Mouse (Mus musculus) right cerebral cortex, adult 18-20 months (tissue): ENCODE results near the gene Ccnl1.

Experiments used
- DNase-seq: peaks from one replicate; pipeline ENCODE4 v3.0.0; 2022; ENCODE audit warnings: mixed read lengths

The Ccnl1 gene

DNA sequence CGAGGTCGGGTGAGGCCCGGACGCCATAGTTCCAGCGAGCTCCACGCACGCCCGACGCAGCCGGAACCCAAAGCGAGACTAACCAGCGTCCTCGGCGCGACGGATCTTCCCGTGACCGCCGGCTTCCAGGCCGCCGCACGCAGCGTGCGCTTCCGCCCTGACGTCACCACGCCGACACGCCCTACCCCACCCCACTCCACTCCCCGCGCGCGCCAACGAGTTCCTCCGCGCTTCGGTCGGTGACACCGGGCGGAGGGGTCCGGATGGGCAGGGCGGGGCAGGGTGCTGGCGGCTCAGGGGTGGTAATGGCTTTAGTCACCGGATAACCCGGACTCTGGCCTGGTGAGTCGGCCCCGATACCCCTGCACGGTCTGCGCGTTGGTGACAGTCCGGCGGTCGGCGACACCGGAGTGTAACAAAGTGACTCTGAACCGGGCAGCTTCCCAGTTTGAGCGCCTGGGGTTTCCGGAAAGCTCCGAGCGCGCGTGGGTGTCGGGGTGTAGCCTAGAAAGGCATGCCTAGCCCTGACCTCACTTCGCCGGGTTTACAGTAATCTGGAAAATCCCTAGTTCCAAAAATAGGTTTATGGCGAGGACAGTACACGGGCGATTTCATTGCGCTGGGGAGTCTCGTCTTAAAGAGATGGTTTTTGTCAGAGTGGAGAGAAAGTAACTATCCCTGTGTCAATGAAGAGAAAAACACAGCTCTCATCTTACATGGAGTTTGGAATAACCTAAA lies at the start of gene Ccnl1:
Gene Ccnl1, minus strand, starts transcription at position 148 of the 738 bp plus-strand sequence.
- peak; percentile 96 for DNase-seq

DNA sequence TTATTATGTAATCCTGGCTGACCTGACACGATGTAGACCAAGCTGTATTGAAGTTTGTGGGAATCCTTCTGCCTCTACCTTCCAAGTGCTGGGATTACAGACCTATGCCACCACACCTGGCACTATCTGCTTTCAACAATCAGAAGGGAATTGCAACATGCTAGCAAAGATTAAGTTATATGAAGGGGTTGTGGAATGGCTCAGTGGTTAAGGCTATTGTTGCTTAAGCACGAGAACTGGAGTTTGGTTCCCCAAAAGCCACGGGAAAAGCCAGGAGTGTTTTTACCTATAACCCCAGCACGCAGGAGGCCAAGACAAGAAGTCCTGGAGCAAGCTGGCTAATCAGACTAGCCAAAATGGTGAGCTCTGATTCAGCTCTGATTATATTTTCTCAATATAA lies 46.9 kb upstream of the Ccnl1 start:
- no peak for DNase-seq

DNA sequence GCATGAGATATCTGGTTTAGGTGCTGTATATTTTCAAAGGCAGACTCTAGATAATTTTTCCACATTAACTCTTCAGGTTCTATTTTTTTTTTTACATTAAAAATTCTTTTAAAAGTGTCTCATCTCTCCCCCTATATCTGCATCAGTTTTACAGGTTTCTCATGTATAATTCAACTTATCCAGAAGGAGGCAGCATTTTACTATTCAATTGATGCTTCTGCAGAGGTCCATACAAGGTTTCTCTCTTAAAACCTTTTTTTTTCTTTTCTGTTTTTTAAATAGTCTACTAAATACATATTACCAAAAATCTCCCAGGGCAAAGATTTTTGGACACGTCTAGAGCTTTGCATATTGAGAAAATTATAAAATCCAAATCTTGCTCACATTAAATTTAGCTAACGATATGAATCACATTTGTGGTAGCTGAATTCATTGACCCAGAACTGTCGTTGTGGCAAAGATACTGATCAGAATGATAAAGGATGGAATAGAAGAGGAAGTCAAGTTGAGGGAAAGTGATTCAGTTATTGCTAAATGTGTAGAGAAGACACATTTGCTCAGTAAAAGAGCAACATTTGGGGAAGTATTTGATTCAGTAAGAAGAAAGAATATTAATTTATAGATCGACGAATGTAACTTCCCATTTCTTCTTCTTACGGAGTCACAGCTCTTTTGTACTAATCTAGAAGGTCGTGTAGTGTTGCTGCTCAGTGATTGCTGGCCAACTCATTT lies 46.3 kb upstream of the Ccnl1 start:
- no peak for DNase-seq

DNA sequence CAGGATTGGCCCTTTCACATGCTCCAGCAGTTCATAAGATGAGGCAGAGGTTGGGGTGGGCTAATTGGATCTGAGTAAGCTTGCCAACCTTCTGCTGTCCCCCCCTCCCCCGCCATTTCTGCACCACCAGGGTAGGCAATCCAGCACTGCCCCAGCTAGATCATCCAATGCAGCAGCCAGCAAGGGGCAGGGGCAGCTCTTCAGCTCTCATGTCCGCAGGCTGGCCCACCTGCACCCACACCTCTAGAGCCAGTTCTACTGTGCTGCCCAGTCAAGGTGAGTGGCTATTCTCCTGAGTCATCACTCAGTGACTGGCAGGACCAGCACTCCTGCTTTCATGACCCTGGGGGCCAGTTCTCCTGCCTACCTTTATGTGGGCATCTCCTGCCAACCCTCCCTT lies 42.4 kb upstream of the Ccnl1 start:
- no peak for DNase-seq

DNA sequence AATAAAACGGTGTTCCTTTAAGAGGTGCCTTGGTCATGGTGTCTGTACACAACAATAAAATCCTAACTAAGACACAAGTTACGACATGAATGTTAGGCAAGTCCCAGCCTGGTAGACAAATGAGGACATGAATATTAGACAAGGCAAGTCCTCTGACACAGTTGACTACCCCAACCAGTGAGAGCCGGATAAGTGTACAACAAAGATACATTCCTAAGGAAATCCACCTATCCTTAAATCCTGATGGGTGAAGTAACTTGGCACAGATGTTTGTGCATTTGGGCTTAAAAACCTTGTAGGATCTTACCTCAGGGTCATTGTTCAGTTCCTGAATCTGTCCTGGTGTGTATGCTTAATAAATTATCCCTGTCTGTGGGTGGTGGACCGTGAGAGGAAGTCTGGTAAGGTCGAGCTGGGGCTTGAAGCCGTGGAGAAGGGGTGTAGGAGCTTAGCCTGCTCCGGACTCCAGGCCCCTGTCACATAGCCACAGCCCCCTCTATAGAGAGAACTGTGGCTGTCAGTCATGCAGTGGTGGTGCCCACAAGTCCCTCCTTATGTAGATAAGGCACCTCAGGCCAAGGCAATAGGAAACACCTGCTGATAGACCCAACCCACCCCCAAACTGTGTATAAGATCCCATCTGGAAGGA lies 39.4 kb upstream of the Ccnl1 start:
- DNase-seq, result no peak

DNA sequence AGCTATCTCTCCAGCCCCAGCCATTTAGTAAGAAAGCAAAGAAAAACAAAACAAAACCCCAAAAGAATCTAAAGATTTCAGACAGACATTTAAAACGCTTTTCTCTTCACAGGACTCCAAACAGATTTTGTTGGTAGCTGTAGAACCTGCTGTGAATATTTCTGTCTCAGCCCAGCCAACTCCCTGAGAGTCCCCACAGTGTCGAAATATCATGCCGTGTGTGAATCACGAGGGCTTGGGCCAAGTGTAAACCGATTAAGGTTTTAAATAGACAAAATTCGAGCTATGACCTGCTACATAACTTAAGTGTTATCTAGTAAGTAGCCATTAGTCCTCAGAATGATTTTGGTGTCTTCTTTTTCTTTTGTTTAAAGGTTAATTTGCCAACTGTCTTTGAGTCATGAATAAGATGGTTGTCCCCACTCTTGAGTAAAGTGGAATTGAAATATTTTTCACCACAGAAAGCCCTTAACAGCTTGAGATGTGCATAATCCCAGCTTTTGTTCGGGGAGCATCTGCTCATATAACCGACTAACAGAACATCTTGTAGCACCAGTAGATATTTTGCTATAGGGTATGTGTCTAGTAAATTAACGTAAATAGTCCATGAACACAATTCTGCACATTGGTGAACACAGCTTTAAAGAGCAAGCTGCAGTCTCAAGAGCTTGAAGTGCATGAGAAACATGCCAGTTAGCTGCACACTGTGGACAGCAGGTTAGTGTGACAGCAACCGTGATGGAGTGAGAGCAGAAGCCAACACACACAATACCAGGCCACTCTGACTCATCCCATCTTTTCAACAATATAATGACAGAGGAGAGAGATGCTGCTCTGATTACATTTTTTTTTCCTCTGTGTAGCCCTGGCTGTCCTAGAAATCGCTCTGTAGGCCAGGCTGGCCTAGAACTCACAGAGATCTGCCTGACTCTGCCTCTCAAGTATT lies 34.6 kb upstream of the Ccnl1 start:
- no peak for DNase-seq

DNA sequence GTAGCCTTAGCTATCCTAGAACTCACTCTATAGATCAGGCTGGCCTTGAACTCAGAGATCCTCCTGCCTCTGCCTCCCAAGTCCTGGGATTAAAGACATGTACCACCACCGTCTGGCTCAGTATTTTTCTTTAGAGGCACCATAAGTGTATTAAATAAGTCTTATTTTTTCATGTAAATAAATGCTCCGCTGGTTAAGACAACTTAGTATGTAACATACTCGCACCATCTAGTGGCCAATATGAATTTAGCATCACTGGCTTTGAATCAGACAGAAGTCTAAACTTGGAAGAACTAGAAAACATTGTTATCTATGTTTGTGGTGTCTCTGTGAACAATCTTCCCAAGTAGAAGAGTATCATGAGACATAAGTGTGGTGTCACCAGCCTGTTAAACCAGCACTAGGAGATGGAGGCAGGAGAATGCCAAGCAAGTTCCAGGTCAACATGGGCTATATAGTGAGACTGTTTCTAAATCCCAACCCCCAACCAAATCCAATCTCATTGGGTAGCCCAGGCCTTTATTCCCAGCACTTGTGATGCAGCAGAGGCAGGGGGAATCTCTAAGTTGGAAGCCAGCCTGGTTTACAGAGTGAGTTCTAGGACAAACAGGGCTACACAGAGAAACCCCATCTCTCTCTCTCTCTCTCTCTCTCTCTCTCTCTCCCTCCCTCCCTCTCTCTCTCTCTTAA lies 33.1 kb upstream of the Ccnl1 start:
- peak; percentile 35 for DNase-seq

DNA sequence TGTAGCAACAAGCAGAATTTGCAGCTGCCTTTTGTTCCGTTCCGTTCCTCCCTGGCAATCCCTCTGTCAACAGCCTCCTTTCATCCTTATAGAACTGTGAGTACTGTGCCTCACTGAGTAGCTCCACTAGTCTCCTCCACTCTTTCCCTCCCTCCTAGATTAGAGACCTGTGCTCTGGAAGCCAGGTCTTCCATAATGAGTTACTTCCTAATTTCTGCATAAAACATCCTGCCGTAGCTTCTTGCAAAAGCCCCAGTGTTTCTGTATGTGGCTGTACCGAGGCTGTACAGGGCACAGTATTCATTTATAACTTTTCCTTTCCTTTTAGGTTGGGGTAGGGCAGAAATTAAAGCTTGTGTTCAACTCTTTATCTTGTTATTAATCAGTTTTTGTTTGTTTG lies 32.5 kb upstream of the Ccnl1 start:
- no peak for DNase-seq

DNA sequence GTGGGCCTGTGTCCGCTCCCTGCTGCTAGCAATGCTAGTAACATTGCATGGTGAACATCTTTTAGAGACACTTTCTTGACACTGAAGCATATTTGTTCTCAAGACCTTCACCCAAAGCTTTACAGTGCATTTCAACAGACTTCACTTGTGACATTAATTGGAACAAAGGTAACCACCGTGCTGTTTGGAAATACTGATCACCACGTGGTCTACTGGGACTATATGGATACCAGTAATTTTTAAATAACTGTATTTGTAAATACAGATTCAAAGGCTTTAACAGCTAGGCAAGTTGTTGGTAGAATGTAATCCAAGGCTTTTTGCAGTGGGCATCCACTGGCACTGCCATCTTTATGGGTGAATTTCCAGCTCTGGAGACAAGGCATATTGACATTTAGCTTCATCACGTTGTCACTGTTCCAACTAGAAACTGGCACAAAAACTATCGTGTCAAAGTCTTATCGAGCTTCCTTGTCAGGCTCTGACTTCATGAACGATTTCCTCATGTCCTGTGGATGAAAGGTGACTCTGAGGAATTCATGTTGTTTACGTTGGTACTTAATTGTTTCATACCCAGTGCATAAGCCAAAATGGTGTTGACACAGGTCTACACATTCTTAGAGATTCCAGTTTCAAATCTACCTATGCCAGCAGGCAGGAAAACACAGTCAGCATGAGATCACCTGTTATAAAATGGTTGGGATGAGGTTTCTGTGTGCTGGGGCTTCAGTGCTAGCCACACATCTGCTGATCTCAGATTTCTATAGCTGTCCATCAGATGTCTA lies 30.9 kb upstream of the Ccnl1 start:
- DNase-seq, result no peak

DNA sequence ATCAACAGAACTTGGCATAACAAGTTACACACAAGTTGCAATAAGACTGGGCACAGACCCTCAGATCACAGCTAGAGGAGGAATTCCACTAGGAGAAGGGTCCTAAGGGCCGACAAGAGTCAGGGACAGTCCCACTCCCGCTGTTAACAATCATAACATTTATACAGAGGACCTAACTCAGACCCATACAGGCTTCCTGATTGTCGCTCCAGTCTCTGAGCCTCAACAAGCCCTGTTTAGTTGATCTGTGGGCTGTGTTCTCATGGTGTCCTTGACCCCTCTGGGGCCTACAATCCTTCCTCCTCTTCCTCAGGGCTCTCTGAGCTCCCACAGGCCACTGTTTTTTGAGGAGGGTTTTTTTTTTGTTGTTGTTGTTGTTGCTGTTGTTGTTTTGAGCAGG lies 18.2 kb upstream of the Ccnl1 start:
- DNase-seq, result no peak

DNA sequence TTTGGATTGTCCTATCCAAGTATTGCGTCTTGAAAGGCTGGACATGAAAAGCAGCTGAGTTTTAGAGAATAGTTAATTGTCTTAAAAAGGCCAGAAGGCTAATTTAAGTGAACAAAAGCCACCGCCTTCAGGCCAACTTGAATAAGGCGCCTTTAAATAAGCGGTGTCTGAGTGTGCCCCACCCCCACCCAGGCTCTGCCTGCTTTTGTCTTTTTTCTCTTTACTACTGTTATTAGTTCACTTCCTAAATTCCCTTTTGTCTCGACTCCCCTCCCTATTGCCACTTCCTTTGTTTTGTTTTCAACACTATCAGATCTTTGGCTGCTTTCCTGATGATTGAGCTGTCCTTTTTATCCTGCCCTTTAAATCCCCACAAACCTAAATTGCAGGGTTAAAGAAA lies 17.3 kb upstream of the Ccnl1 start:
- no peak for DNase-seq

DNA sequence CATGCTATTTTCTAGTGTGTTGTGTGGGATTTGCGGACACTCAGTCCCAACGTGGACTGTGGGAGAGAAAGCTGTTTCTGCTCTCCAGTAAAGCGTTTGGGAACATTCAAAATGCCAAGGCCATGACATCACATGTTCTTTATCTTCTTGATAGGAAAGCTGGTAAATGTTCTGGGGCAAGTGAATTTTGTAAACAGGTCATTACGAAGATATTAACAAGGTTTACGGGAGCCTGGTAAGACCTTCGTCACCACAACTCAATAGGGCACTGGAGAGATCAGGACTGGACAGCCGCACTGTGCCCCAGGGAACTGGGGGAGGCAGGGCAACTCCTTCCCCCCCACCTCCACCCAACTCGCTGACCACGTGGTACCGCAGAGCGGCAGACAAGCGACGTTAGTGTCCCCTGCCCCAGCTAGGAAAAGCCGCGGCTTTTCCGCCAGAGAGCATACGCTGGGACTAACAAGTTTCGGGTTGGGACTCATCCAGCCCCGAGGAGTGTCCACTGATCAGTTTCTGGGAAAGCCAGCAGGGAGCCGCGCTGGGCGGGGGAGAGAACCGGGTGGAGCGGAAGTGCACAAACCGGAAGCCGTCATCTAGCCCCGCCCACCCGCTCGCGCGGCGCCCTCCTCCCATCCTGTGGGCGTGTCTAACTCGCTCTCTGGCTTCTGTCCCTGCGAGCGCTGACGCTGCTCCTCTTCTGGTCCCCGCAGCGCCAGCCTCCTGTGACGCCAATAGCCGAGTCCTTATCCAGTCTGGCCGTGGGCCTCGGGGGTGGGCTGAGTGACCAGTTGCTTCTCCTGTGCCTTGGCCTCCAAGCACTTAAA lies 16.4 kb upstream of the Ccnl1 start:
- DNase-seq, result peak; percentile 99

DNA sequence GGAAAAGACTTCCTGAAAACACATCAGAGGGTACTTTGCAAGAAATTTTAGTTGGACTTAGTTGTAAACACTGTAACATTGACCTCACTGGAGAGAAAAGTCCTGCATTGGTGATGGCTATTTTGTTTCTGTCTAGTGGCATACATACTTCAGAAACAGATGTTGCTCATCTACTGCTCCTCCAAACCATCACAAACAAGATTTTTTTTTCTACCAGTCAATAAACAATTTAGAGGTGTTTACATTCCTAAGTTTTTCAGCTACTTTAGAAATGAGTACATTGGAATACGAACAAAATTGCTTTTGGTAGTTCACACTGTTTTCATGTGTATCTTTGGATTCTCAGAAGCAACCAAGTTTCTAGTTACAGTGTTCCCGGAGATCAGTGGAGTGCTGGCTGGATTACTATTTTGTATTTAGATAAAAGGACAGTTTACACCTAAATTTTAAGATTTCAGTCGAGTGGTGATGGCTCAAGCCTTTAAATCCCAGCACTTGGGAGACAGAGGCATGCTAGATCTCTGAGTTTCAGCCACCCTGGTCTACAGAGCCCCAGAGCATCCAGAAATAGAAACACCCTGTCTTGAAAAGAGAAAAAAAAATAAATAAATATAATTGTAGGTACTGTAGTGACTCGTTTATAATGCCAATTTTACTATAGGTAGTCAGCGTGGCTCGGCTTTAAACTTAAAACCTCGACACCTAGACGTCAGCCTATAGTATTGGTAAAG lies 15.6 kb upstream of the Ccnl1 start:
- no peak for DNase-seq

DNA sequence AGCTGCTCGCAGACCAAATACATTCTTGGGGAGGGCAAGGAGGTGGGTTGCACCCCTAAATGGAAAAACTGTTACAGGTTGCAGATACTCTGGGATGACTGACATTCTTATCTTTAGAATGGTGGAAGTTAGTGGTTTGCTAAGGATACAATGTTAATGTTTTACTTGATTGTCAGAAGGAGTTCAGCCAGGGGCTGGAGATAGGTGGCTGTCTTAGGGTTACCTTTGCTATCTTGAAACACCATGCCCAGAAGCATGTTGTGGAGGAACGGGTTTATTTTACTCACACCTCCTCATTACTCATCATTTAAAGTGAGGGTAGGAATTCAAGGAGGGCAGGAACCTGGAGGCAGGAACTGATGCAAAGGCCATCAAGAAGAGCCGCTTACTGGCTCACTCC lies 11.1 kb upstream of the Ccnl1 start:
- DNase-seq, result no peak

DNA sequence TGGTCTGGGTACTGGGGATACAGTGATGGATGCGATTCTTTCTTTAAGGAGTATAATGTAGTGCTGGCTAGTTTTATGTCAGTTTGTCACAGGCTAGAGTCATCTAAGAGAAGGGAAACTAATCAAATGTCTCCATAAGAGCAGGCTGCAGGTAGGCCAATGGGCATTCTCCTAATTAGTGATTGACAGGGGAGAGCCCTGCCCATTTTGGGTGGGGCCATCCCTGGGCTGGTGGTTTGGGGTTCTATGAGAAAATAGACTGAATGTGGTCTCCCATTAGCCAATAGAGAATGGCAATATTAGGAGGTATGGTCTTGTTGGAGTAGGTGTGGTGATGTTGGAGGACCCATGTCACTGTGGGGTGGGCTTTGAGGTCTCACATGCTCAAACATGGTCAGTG lies 8.3 kb upstream of the Ccnl1 start:
- no peak for DNase-seq

DNA sequence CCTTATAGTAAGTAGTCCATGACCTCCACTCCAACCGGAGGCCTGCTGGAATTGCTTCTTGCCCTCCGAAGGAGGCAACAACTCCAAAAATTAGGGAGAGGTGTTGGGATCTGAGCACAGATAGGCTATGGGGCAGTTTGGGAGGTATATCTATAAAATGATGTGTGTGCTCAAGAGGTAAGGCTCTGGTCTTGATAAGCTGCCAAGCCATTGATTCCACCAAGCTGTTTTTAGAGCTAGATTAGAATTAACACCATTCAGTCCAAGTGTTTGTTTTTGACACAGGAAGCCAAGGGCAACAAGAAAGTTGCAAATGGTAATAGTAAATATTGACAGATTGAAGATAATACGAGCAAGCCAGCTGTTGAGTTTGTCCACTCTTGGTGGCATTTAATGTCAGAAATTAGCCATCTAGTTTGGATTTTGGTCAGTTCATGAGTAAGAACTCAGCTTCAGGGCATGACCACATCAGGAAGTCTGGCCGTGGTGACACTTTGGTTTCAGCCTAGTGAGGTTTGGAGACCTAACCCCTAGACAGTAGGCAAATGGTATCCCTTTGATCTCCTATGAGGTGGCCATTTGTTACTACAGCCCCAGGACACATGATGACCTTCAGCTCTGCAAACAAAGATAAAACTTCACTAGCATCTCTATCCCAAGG lies 4.4 kb upstream of the Ccnl1 start:
- no peak for DNase-seq

DNA sequence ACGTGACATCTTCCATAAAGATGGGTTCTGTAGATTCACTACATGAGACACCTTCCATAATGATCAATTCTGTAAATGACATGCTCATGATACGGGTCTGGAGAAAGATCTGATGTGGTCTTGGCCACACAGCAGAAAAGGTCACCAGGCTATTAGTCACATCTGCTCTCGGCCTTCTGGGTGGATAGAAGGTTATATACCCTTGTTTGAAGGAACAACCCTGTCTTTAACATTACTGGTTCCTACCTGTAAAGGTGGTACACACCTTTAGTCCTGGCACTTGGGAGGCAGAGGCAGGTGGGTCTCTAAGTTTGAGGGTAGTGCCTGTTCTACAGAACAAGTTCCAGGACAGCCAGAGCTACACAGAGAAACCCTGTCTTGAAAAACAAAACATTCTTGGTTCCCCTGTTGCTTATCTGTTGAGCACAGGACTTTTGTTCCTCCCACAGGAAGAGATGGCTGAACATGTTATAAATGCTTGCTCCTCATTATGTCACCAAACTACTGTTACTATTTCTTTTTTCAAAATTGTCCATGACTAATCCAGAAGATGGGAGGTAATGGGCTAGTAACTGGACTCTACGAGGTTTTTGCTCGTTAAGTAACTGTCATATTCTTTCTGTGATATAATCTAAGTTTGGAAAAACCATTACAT lies 2.4 kb upstream of the Ccnl1 start:
- no peak for DNase-seq

DNA sequence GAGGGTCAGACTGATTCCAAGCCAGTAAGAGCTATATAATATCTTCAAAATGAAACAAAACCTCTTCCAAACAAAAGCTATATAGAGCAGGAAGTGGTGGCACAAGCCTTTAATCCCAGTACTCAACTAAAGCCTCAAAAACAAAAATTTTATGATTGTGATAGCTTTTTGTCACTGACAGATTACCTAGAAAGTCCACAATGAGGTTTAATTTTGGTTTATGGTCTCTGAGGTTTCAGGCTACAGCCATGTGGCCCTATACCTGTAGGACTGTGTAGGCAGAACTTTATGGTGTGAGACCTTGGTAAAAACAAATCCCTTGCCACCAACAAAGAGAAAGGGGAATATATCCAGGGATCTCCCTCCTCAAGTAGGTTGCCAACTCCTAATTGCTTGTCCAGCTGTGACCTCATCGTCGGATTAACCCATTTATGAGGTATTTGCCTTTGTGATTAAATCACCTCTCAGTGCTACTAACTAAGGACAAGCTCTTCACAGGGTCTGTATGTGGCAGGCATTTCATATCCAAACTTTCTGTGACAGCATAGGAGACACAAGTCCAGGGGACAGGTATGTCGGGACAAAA lies 1.5 kb upstream of the Ccnl1 start:
- no peak for DNase-seq
